Mouse (Mus musculus): ENCODE results near the gene H2-M10.6.

H2-M10.6 gene

DNA sequence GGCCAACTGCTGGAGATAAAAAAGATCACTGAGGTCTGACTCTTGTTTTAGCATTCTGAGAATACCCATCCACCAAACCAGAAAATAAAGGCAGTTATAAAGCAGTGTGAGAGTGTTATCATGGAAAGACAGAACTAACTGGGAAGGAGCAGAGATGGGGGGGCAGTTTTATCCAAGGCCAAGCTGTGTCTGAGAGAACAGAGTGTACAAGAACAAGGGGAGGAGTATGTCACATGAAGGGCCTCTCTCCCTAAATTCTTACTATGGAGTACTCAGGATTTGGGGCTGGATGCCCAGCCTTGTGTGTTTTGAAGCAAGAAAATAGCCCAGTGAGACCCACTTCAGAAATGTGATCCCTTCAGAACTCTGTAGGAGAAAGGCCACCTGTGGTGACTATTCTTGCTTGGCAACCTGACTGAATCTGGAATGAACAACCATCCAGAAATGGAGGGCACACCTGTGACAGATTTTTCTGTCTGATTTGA is 29.0 kb downstream of the H2-M10.6 start:
- DNase-seq (ENCODE audit: low read depth): no peak

DNA sequence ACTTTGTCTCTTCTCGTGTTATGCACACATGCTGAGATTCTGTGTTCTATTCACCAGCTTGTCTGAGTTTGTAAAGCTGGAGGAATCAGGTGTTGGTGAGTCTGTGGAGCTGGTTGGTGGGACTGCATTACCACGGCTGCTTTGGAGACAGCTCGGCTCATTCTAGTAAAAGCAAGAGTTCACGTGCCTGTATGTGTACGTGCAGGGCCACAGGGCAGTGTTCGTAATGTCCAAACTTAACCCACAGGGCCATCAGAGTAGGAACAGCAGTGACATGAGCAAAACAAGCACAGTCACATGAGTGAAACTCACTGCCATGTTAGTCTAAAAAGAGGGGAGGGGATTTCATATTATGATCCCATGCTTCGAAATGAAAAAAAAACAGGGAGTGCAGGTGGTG is 31.7 kb downstream of the H2-M10.6 start:
- DNase-seq (ENCODE audit: low read depth): no peak

DNA sequence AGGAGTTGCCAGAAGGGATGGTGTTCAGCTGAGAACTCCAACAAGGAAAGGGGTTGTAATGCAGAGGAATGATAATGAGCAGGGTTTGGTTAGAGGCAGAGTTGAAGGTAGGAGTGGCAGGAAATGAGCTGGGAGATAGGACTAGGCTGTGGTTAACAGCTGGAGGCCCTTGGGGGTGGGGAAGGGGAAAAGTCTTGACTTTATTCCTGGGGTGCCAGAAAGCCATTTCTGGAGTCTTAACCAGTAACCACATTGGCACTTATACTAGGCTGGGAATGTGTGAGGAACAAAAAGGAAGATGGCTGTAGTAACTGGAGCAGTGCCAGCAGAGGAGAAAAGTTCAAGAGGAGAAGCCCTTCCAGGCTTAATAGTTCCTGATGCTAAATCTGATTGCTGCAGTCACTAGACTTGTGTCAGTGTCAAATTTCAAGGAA is 32.3 kb downstream of the H2-M10.6 start:
- no peak for DNase-seq (ENCODE audit: low read depth)

DNA sequence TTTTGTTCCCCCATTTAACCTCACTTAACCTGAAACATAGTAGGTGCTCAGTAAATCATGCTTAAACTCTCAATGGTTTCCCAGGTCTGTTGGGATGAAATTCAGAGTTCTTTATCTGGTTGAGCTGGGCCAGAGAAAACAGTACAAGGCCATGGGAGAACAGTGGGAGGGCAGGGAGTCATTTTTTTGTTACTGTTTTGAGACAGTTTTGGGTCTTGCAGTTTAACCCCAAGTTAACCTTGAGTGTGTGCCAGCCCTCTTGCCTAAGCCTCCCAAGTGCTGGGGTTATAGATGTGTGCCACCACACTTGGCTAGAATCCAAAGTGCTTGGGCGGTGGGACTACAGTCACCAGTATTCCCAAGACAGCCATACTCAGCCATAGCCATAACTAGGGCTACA is 32.8 kb downstream of the H2-M10.6 start:
- DNase-seq (ENCODE audit: low read depth): no peak

- no peak for DNase-seq (ENCODE audit: low read depth)
Observed at GRCm38 (mm10) chr17:36848911-36849310, 36.9 kb downstream of the H2-M10.6 start.

- no peak for DNase-seq (ENCODE audit: low read depth)
Observed at GRCm38 (mm10) chr17:36849992-36850391, 38.0 kb downstream of the H2-M10.6 start.

GRCm38 (mm10) chr17:36851200-36851599 is 39.2 kb downstream of the H2-M10.6 start:
- DNase-seq (ENCODE audit: low read depth): no peak

GRCm38 (mm10) chr17:36851627-36852026 is 39.7 kb downstream of the H2-M10.6 start:
- no peak for DNase-seq (ENCODE audit: low read depth)

DNA sequence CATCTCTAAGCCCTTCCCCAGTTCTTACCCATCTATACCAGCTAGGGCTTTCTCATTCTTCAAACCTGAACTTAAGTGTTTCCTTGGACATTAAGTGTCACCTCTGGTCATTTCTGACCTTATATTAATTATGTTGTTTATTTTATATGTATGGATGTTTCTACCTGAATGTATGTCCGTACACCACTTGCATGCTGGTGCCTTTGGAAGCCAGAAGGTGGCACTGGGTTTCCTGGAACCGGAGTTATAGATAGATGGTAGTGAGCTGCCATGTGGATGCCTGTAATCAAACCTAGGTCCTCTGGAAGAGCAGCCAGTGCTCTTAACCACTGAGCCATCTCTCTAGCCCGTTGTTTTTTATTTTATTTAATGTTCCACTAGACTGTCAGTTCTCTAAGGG is 43.5 kb downstream of the H2-M10.6 start:
- no peak for DNase-seq (ENCODE audit: low read depth)

- DNase-seq (ENCODE audit: low read depth): no peak
Observed at GRCm38 (mm10) chr17:36856236-36856635, 44.3 kb downstream of the H2-M10.6 start.

- no peak for DNase-seq (ENCODE audit: low read depth)
Observed at GRCm38 (mm10) chr17:36858181-36858580, 46.2 kb downstream of the H2-M10.6 start.

GRCm38 (mm10) chr17:36861680-36862079 is 49.7 kb downstream of the H2-M10.6 start:
- DNase-seq (ENCODE audit: low read depth): no peak

Measured in c-Kit-positive CD71-positive TER-119-negative erythroid progenitor cells, embryonic 14.5 days (primary cell).